Mouse (Mus musculus): ENCODE results near the gene Dntt.

DNA sequence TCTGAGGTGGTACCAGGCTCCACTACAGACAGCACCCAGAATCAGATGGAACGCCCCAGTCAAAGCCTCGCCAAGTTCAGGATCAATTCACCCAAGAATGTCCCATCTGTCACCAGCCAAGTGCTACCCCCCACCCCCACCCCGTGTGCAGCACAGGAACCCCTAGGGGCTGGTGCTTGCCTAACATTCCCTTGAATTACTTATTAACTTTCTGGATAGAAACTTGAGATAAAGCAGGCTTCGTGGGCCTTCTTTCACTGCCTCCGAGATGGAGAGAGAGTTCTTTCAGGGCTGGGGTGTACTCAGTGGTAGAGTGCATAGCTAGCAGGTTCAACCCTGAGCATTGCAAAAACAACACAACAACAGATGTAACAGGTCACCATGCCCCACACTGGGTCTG, 23.2 kb downstream of the Dntt start:
- TF ChIP-seq CTCF (IDR thresholded peaks at IDR 0.05; ENCODE audit: borderline replicate concordance, extremely low read depth, insufficient read depth, insufficient read length) = no peak
- TF ChIP-seq POLR2A (IDR thresholded peaks at IDR 0.05; ENCODE audit: borderline replicate concordance, extremely low read depth, insufficient read depth, insufficient read length, poor library complexity, severe bottlenecking) = no peak

All from brain, embryonic 14.5 days (tissue).